Comparison of ENCODE assay signal across 9 mouse cellular contexts in the genomic region with DNA sequence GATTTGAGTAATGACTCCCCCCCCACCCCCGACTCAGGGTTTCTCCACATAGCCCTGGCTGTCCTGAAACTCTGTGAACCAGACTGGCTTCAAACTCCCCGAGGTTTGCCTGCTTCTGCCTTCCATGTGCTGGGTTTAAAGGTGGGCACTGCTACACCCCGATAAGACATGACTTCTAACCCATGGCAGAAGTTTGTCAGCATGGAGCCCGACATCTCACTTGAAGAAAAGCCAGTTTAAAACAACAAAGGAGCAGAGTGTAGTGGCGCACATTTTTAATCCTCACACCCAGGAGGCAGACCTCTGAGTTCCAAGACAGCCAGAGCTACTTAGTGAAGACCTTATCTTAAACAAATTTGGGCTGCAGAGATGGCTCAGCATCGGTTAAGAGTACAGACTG. TPM values are rescaled to one million over a fixed set of nuclear protein-coding genes. Genes with fewer than 3 reads are reported as not detected.
DNase-seq lines count a peak whose midpoint lies in the region; ATAC-seq and TF ChIP-seq lines count a peak whose summit lies in the region.
"Had no signal": no experiment of that assay in that cellular context is flagged by ENCODE, and none has a peak within 500 bp of the region (broad histone marks: within the 10 kb centered on the region; RNA-seq: fewer than 3 reads in every experiment).

No protein-coding gene starts in this region.

- 0 out of 2 replicates have a peak, but pooled peaks cover 5% of the 10 kb centered on the region for H3K4me1 ChIP-seq in lung, embryonic 14.5 days (ENCODE audit: insufficient read depth)
- H3K4me1 ChIP-seq in embryonic facial prominence, embryonic 15.5 days: peaks cover 16% of the 10 kb centered on the region
- H3K4me1 ChIP-seq in intestine, postnatal 0 days (replicated peaks; ENCODE audit: control insufficient read depth, insufficient read depth, low read length): no peaks in the 10 kb centered on the region; the same call in 1 of the 2 replicates
- peaks cover 11% of the 10 kb centered on the region; the same call in 1 of the 2 replicates for H3K4me1 ChIP-seq in neural tube, embryonic 14.5 days (ENCODE audit: control insufficient read depth, insufficient read depth, low read length)

- 24% methylated on average over 6 of the region's 6 CpGs for WGBS in lung, embryonic 14.5 days
- WGBS in embryonic facial prominence, embryonic 15.5 days: 34% methylated on average over 6 of the region's 6 CpGs
- WGBS in intestine, postnatal 0 days: 31% methylated on average over 6 of the region's 6 CpGs
- WGBS in neural tube, embryonic 14.5 days: 42% methylated on average over 6 of the region's 6 CpGs

- H3K36me3 ChIP-seq in lung, embryonic 14.5 days (ENCODE audit: insufficient read depth): peaks cover 23% of the 10 kb centered on the region
- H3K36me3 ChIP-seq in embryonic facial prominence, embryonic 15.5 days: peaks cover 20% of the 10 kb centered on the region
- H3K36me3 ChIP-seq in intestine, postnatal 0 days (ENCODE audit: control insufficient read depth, insufficient read depth): peaks cover 22% of the 10 kb centered on the region; the same call in 1 of the 2 replicates
- H3K36me3 ChIP-seq in neural tube, embryonic 14.5 days (ENCODE audit: control insufficient read depth, insufficient read depth, low read length): peaks cover 10% of the 10 kb centered on the region

- H3K4me2 ChIP-seq in lung, embryonic 14.5 days: peak overlapping the region; percentile 86
- peak overlapping the region; percentile 75 for H3K4me2 ChIP-seq in embryonic facial prominence, embryonic 15.5 days (replicated peaks)
- peak overlapping the region; percentile 83 for H3K4me2 ChIP-seq in intestine, postnatal 0 days (replicated peaks; ENCODE audit: low read depth)
- H3K4me2 ChIP-seq in neural tube, embryonic 14.5 days (ENCODE audit: low read depth, low read length): peak overlapping the region; percentile 63

- peak overlapping the region; percentile 64 for H3K4me3 ChIP-seq in lung, embryonic 14.5 days (ENCODE audit: low read depth, low read length)
- H3K4me3 ChIP-seq in embryonic facial prominence, embryonic 15.5 days (replicated peaks): peak overlapping the region; percentile 75
- peak overlapping the region; percentile 67 for H3K4me3 ChIP-seq in intestine, postnatal 0 days (ENCODE audit: low read depth, low read length)
- peak overlapping the region; percentile 59; the same call in 1 of the 2 replicates for H3K4me3 ChIP-seq in neural tube, embryonic 14.5 days (ENCODE audit: low read depth, low read length)

- H3K27ac ChIP-seq in lung, embryonic 14.5 days (ENCODE audit: low read depth): no peak overlapping the region
- H3K27ac ChIP-seq in embryonic facial prominence, embryonic 15.5 days (replicated peaks): no peak overlapping the region
- no peak overlapping the region for H3K27ac ChIP-seq in intestine, postnatal 0 days (ENCODE audit: low read depth, low read length)
- H3K27ac ChIP-seq in neural tube, embryonic 14.5 days (ENCODE audit: low read depth, low read length): no peak overlapping the region

- H3K9me3 ChIP-seq in lung, embryonic 14.5 days (ENCODE audit: low read depth, low read length): no peaks in the 10 kb centered on the region
- no peaks in the 10 kb centered on the region for H3K9me3 ChIP-seq in embryonic facial prominence, embryonic 15.5 days (replicated peaks)
- H3K9me3 ChIP-seq in intestine, postnatal 0 days (ENCODE audit: control insufficient read depth): no peaks in the 10 kb centered on the region
- no peaks in the 10 kb centered on the region for H3K9me3 ChIP-seq in neural tube, embryonic 14.5 days (ENCODE audit: control insufficient read depth, low read length)

- no peaks in the 10 kb centered on the region for H3K27me3 ChIP-seq in lung, embryonic 14.5 days (ENCODE audit: insufficient read depth, low read length)
- no peaks in the 10 kb centered on the region for H3K27me3 ChIP-seq in embryonic facial prominence, embryonic 15.5 days
- no peaks in the 10 kb centered on the region for H3K27me3 ChIP-seq in intestine, postnatal 0 days (replicated peaks; ENCODE audit: control insufficient read depth, insufficient read depth, low read length)
- H3K27me3 ChIP-seq in neural tube, embryonic 14.5 days (ENCODE audit: control insufficient read depth, insufficient read depth, low read length): no peaks in the 10 kb centered on the region

- no peak for ATAC-seq in lung, embryonic 14.5 days (ENCODE audit: insufficient read depth)
- ATAC-seq in embryonic facial prominence, embryonic 15.5 days (ENCODE audit: insufficient number of reproducible peaks, low FRiP score, low TSS enrichment, low read depth): no peak
- no peak for ATAC-seq in intestine, postnatal 0 days
- ATAC-seq in neural tube, embryonic 14.5 days (ENCODE audit: low read depth): no peak

- peak overlapping the region; percentile 69; the same call in 1 of the 2 replicates for H3K9ac ChIP-seq in lung, embryonic 14.5 days
- 0 out of 2 replicates have a peak overlapping the region, but pooled peaks have one; percentile 58 for H3K9ac ChIP-seq in embryonic facial prominence, embryonic 15.5 days
- peak overlapping the region; percentile 74; the same call in 1 of the 2 replicates for H3K9ac ChIP-seq in intestine, postnatal 0 days (ENCODE audit: low read depth, low read length)
- H3K9ac ChIP-seq in neural tube, embryonic 14.5 days (replicated peaks; ENCODE audit: low read depth, low read length): no peak overlapping the region

- TF ChIP-seq CTCF in lung, embryonic 14.5 days (IDR thresholded peaks at IDR 0.05; ENCODE audit: low read depth): no peak
- no peak for TF ChIP-seq CTCF in intestine, postnatal 0 days (IDR thresholded peaks at IDR 0.05; ENCODE audit: low read depth)

- DNase-seq in lung, embryonic 14.5 days: no peak
- DNase-seq in lung, postnatal 4 days: no peak
- DNase-seq in frontal cortex, postnatal 10 days (ENCODE audit: low spot score in 2 of 2): no peak
- DNase-seq in layer of hippocampus, postnatal 36 days: no peak
- no peak for DNase-seq in urinary bladder, postnatal 14 days (ENCODE audit: low spot score)

RNA-seq across cellular contexts. Expression of a gene that starts 0.7 kb away (rescaled TPM):
- polyA plus RNA-seq in lung, embryonic 14.5 days (2014; fragmentation: Nextera tagmentation; extraction: Ambion mirVana): 76.0 and 79.4 TPM in 2 replicates
- 87.5 and 88.1 TPM in 2 replicates for polyA plus RNA-seq in embryonic facial prominence, embryonic 15.5 days (2015; fragmentation: Nextera tagmentation; extraction: Ambion mirVana)
- 189 and 194 TPM in 2 replicates for polyA plus RNA-seq in intestine, postnatal 0 days (2015; fragmentation: Nextera tagmentation; extraction: Ambion mirVana)
- 84.4 and 95.8 TPM in 2 replicates for polyA plus RNA-seq in neural tube, embryonic 14.5 days (2014; fragmentation: Nextera tagmentation; extraction: Ambion mirVana)
- 10 to 100 TPM; 62.5 to 67.8 TPM for total RNA-seq in layer of hippocampus, postnatal 36 days (2021)

RNA-seq across cellular contexts. Expression of a gene that starts 16.9 kb away (rescaled TPM):
- polyA plus RNA-seq in lung, embryonic 14.5 days (2014; fragmentation: Nextera tagmentation; extraction: Ambion mirVana): 5.7 and 8.0 TPM in 2 replicates
- polyA plus RNA-seq in embryonic facial prominence, embryonic 15.5 days (2015; fragmentation: Nextera tagmentation; extraction: Ambion mirVana): 8.9 and 9.8 TPM in 2 replicates
- 6.9 and 7.0 TPM in 2 replicates for polyA plus RNA-seq in intestine, postnatal 0 days (2015; fragmentation: Nextera tagmentation; extraction: Ambion mirVana)
- polyA plus RNA-seq in neural tube, embryonic 14.5 days (2014; fragmentation: Nextera tagmentation; extraction: Ambion mirVana): 15.5 and 19.4 TPM in 2 replicates
- 10 to 100 TPM; 10.9 to 11.2 TPM for total RNA-seq in layer of hippocampus, postnatal 36 days (2021)

RNA-seq across cellular contexts. Expression of a gene that starts 21.8 kb away (rescaled TPM):
- polyA plus RNA-seq in lung, embryonic 14.5 days (2014; fragmentation: Nextera tagmentation; extraction: Ambion mirVana): 518 and 521 TPM in 2 replicates
- 523 and 542 TPM in 2 replicates for polyA plus RNA-seq in embryonic facial prominence, embryonic 15.5 days (2015; fragmentation: Nextera tagmentation; extraction: Ambion mirVana)
- polyA plus RNA-seq in intestine, postnatal 0 days (2015; fragmentation: Nextera tagmentation; extraction: Ambion mirVana): 255 and 263 TPM in 2 replicates
- 1,282 and 1,347 TPM in 2 replicates for polyA plus RNA-seq in neural tube, embryonic 14.5 days (2014; fragmentation: Nextera tagmentation; extraction: Ambion mirVana)
- 100 to 1,000 TPM; 138 to 161 TPM for total RNA-seq in layer of hippocampus, postnatal 36 days (2021)

RNA-seq across cellular contexts. Expression of a gene that starts 30.1 kb away (rescaled TPM):
- polyA plus RNA-seq in lung, embryonic 14.5 days (2014; fragmentation: Nextera tagmentation; extraction: Ambion mirVana): 0.28 and 0.64 TPM in 2 replicates
- polyA plus RNA-seq in embryonic facial prominence, embryonic 15.5 days (2015; fragmentation: Nextera tagmentation; extraction: Ambion mirVana): 0.22 and 0.36 TPM in 2 replicates
- 3.0 and 3.4 TPM in 2 replicates for polyA plus RNA-seq in intestine, postnatal 0 days (2015; fragmentation: Nextera tagmentation; extraction: Ambion mirVana)
- 0.15 TPM in 2 replicates for polyA plus RNA-seq in neural tube, embryonic 14.5 days (2014; fragmentation: Nextera tagmentation; extraction: Ambion mirVana)
- not detected for total RNA-seq in layer of hippocampus, postnatal 36 days (2021)
- total RNA-seq: left cerebral cortex, postnatal 36 days had no signal

RNA-seq across cellular contexts. Expression of a gene that starts 43.7 kb away (rescaled TPM):
- polyA plus RNA-seq in lung, embryonic 14.5 days (2014; fragmentation: Nextera tagmentation; extraction: Ambion mirVana): 1,096 and 1,118 TPM in 2 replicates
- polyA plus RNA-seq in embryonic facial prominence, embryonic 15.5 days (2015; fragmentation: Nextera tagmentation; extraction: Ambion mirVana): 826 and 846 TPM in 2 replicates
- polyA plus RNA-seq in intestine, postnatal 0 days (2015; fragmentation: Nextera tagmentation; extraction: Ambion mirVana): 404 and 414 TPM in 2 replicates
- 994 and 1,036 TPM in 2 replicates for polyA plus RNA-seq in neural tube, embryonic 14.5 days (2014; fragmentation: Nextera tagmentation; extraction: Ambion mirVana)
- 100 to 1,000 TPM; 324 to 344 TPM for total RNA-seq in layer of hippocampus, postnatal 36 days (2021)
